In the genomic region with DNA sequence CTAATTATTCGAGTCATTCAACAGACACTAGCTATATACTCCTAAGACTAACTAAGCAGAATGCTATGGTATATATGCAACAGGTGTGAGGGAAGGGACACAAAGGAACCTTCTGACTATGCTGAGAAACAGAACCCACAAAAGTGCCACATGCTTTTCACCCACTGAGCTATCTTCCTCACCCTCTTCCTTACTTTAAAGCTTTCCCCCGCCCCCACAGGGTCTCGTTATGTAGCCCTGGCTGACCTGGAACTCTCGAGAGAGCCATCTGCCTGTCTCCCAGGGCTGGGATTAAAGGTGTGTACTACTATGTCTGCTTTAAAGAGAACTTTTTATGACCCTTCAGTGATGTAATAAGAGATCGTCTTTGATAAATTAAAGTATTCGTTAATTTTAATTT, we compare ENCODE assay signal across 16 mouse cellular contexts. TPM values are rescaled to one million over a fixed set of nuclear protein-coding genes. Genes with fewer than 3 reads are reported as not detected.
"Had no signal": no experiment of that assay in that cellular context is flagged by ENCODE, and none has a peak within 500 bp of the region (broad histone marks: within the 10 kb centered on the region; RNA-seq: fewer than 3 reads in every experiment).

No protein-coding gene starts in this region.

- H3K4me3 ChIP-seq: gastrocnemius, adult 2 months; heart, adult 2 months; heart, embryonic 12.5 days; hindbrain, embryonic 13.5 days; hindbrain, embryonic 15.5 days; kidney, embryonic 15.5 days; limb, embryonic 13.5 days; limb, embryonic 15.5 days; liver, embryonic 12.5 days had no signal

- H3K27ac ChIP-seq: gastrocnemius, adult 2 months; heart, adult 2 months; hindbrain, embryonic 13.5 days; hindbrain, embryonic 15.5 days; hindbrain, postnatal 0 days; kidney, embryonic 15.5 days; kidney, postnatal 0 days; limb, embryonic 13.5 days; limb, embryonic 15.5 days; liver, embryonic 12.5 days had no signal

- H3K9ac ChIP-seq: heart, embryonic 12.5 days; hindbrain, embryonic 13.5 days; hindbrain, embryonic 15.5 days; kidney, embryonic 15.5 days; limb, embryonic 13.5 days; limb, embryonic 15.5 days; liver, embryonic 12.5 days had no signal

- H3K27me3 ChIP-seq: heart, embryonic 12.5 days; hindbrain, embryonic 13.5 days; hindbrain, embryonic 15.5 days; kidney, embryonic 15.5 days; limb, embryonic 13.5 days; limb, embryonic 15.5 days; liver, embryonic 12.5 days had no signal

- H3K9me3 ChIP-seq: heart, embryonic 12.5 days; hindbrain, embryonic 13.5 days; hindbrain, embryonic 15.5 days; kidney, embryonic 15.5 days; limb, embryonic 13.5 days; limb, embryonic 15.5 days; liver, embryonic 12.5 days had no signal

- DNase-seq: gastrocnemius, postnatal 25 days; layer of hippocampus, postnatal 36 days had no signal

- H3K36me3 ChIP-seq: hindbrain, embryonic 13.5 days; hindbrain, embryonic 15.5 days had no signal

RNA-seq across cellular contexts. Expression of a gene that starts 52.6 kb away (rescaled TPM):
- total RNA-seq: hematopoietic stem cell, adult 5-6 weeks; liver, adult 2 months had no signal
- polyA plus RNA-seq: intestine, embryonic 14.5 days; kidney, postnatal 0 days; liver, adult 2 months; liver, embryonic 12.5 days had no signal
